Mouse (Mus musculus) embryonic facial prominence, embryonic 14.5 days (tissue): Measurements from ENCODE around the gene Nlrp6. TPM values are rescaled to one million over a fixed set of nuclear protein-coding genes. Genes with fewer than 3 reads are reported as not detected.
A peak's percentile ranks its signal among the peaks of the same experiment; 100 is the strongest.
"Not testable (repeated sequence)": the region's sequence is repeated elsewhere in the genome, so short reads cannot be mapped to it uniquely, and the experiment has no call there.

Experiments
- ATAC-seq: fragments of 200-750 bp; cut with Nextera tagmentation; 2 replicates; pipeline ENCODE4 v1.8.0; 2017; ENCODE audit warnings: low read depth, moderate number of reproducible peaks, moderate TSS enrichment
- DNase-seq: peaks from one replicate; pipeline ENCODE4 v3.0.0-alpha.2; 2015; ENCODE audit warnings: low spot score
- H3K27ac ChIP-seq: fragments of 300-500 bp; sonication (generic); replicated peaks from 2 replicates; pipeline ENCODE4 v1.5.1; 2014; ENCODE audit warnings: low read depth, mild to moderate bottlenecking, low read length, moderate library complexity
- H3K27me3 ChIP-seq: fragments of 300-500 bp; sonication (generic); replicated peaks from 2 replicates; pipeline ENCODE4 v1.6.1; 2014; ENCODE audit warnings: low read length; ENCODE audit not compliant: control insufficient read depth, insufficient read depth
- H3K36me3 ChIP-seq: fragments of 300-500 bp; sonication (generic); 2 replicates; pipeline ENCODE4 v1.6.1; 2014; ENCODE audit warnings: low read length, mixed read lengths; ENCODE audit not compliant: control insufficient read depth, insufficient read depth
- H3K4me1 ChIP-seq: fragments of 300-500 bp; sonication (generic); 2 replicates; pipeline ENCODE4 v1.6.1; 2014; ENCODE audit warnings: antibody characterized with exemption, low read length; ENCODE audit not compliant: control insufficient read depth, insufficient read depth
- H3K4me2 ChIP-seq: fragments of 300-500 bp; sonication (generic); 2 replicates; pipeline ENCODE4 v1.6.1; 2014; ENCODE audit warnings: low read depth, mild to moderate bottlenecking, low read length, moderate library complexity, mixed read lengths
- H3K4me3 ChIP-seq: fragments of 300-500 bp; sonication (generic); 2 replicates; pipeline ENCODE4 v1.5.1; 2014; ENCODE audit warnings: low read depth, mild to moderate bottlenecking, low read length
- H3K9ac ChIP-seq: fragments of 300-500 bp; sonication (generic); 2 replicates; pipeline ENCODE4 v1.6.1; 2014; ENCODE audit warnings: low read depth, mild to moderate bottlenecking, low read length, moderate library complexity, mixed read lengths
- H3K9me3 ChIP-seq: fragments of 300-500 bp; sonication (generic); 2 replicates; pipeline ENCODE4 v1.6.1; 2016; ENCODE audit warnings: low read length; ENCODE audit not compliant: control insufficient read depth
- WGBS: fragments of 180-500 bp; shearing (Covaris S2); extraction: QIAGEN DNeasy Blood & Tissue Kit; methylation state at CpG from one replicate; pipeline ENCODE4 v1.1.7; 2014; 5-methylcytosine and 5-hydroxymethylcytosine counted together
- polyA plus RNA-seq: library from polyadenylated mRNA; unstranded; fragments of >200 nt; fragmentation: Nextera tagmentation; extraction: Ambion mirVana; gene quantifications from 2 replicates; pipeline ENCODE4 v1.2.1, GENCODE M21; 2014

Nlrp6 gene
- polyA plus RNA-seq, 1 experiment from 2014 or later: 0.19 TPM

GRCm38 (mm10) chr7:140890636-140891035 lies 30.1 kb upstream of the Nlrp6 start:
- not testable (repeated sequence) for H3K27me3 ChIP-seq, H3K4me2 ChIP-seq, H3K9ac ChIP-seq, H3K4me1 ChIP-seq, H3K27ac ChIP-seq, H3K9me3 ChIP-seq, DNase-seq, H3K4me3 ChIP-seq, ATAC-seq
- H3K36me3 ChIP-seq: peaks cover 78% of the 10 kb centered on the region
- WGBS: 95% methylated on average over 16 of the region's 16 CpGs

DNA sequence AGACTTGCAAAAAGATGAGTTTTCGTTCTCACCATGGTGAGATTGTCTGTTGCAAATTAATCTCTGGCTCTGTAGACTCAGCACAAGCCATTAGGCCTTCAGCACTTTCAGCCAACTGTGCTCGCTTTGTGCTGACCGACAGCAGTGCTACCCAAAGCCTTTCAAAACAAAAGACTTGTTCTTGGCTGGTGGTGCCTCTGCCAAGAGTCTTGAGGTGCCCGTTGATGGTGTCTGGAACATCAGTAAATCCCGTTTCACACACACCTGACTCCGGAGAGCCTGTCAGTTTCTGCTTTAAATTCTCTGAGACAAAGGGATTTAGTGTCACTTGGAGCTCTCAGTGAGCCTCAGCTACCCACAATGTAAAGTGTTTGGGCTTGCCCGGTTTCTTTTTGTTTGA lies 26.7 kb upstream of the Nlrp6 start:
- 86% methylated on average over 7 of the region's 7 CpGs for WGBS
- H3K27ac ChIP-seq: no peak overlapping the region

GRCm38 (mm10) chr7:140894611-140895010 lies 26.1 kb upstream of the Nlrp6 start:
- Histone ChIP-seq H3K27ac (no peak overlapping the region), H3K9me3 (no peaks in the 10 kb centered on the region), H3K9ac (no peak overlapping the region), H3K27me3 (no peaks in the 10 kb centered on the region), H3K4me1 (no peaks in the 10 kb centered on the region), H3K4me3 (no peak overlapping the region), H3K4me2 (no peak overlapping the region), H3K36me3 (peaks cover 78% of the 10 kb centered on the region)
- no peak for ATAC-seq
- no peak for DNase-seq
- WGBS: 98% methylated on average over 3 of the region's 3 CpGs

More for the DNA sequence above, 26.7 kb upstream of the Nlrp6 start:
- H3K4me3 ChIP-seq: no peak overlapping the region
- H3K4me2 ChIP-seq: no peak overlapping the region
- no peak for DNase-seq
- no peaks in the 10 kb centered on the region for H3K9me3 ChIP-seq
- ATAC-seq: no peak
- H3K36me3 ChIP-seq: peaks cover 79% of the 10 kb centered on the region
- no peak overlapping the region for H3K9ac ChIP-seq
- no peaks in the 10 kb centered on the region for H3K27me3 ChIP-seq
- no peaks in the 10 kb centered on the region for H3K4me1 ChIP-seq

- H3K27ac ChIP-seq: no peak overlapping the region
- no peaks in the 10 kb centered on the region for H3K9me3 ChIP-seq
- H3K4me1 ChIP-seq: no peaks in the 10 kb centered on the region
- ATAC-seq: peak; percentile 53; the same call in 1 of the 2 replicates
- H3K27me3 ChIP-seq: no peaks in the 10 kb centered on the region
- H3K9ac ChIP-seq: no peak overlapping the region
- peak; percentile 26 for DNase-seq
- no peak overlapping the region for H3K4me2 ChIP-seq
- 77% methylated on average over 7 of the region's 7 CpGs for WGBS
- H3K4me3 ChIP-seq: no peak overlapping the region
- peaks cover 59% of the 10 kb centered on the region for H3K36me3 ChIP-seq
Observed at GRCm38 (mm10) chr7:140897863-140898262, 22.8 kb upstream of the Nlrp6 start.

DNA sequence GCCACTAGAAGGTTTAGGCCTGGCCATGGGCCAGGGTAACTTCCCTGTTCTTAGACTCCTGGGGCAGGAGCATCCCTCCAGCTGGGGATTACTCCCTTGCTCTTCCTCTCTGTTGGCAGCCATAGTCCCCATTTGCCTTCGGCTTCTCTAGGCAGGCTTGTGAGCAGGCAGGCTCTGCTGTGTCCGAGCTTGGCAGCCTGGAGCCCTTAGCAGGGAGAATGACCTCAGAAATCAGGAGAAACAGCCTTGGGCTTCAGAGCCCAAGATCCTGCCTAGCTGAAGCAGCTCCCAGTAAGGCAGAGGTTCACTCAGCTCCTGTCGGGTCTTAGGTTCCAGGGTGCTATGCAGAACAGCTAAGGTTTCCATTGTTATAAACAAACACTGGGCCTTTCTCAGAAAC lies 21.6 kb upstream of the Nlrp6 start:
- no peak for DNase-seq
- ATAC-seq: no peak
- Histone ChIP-seq H3K27me3 (no peaks in the 10 kb centered on the region), H3K9ac (no peak overlapping the region), H3K36me3 (peaks cover 48% of the 10 kb centered on the region), H3K4me3 (no peak overlapping the region), H3K4me2 (no peak overlapping the region), H3K27ac (no peak overlapping the region), H3K4me1 (no peaks in the 10 kb centered on the region), H3K9me3 (no peaks in the 10 kb centered on the region)
- WGBS: 85% methylated on average over 3 of the region's 3 CpGs

GRCm38 (mm10) chr7:140900220-140900619 lies 20.5 kb upstream of the Nlrp6 start, which contains the start of gene Cox8b:
Cox8b (minus strand) TSS chr7:140900446.
- 78% methylated on average over 10 of the region's 10 CpGs for WGBS
- Histone ChIP-seq H3K27ac (no peak within 1 kb of the TSS), H3K9ac (no peak within 1 kb of the TSS), H3K4me1 (no peaks in the 10 kb centered on the region), H3K27me3 (no peaks in the 10 kb centered on the region), H3K4me3 (no peak within 1 kb of the TSS), H3K9me3 (no peaks in the 10 kb centered on the region), H3K4me2 (no peak within 1 kb of the TSS), H3K36me3 (peaks cover 39% of the 10 kb centered on the region)
- DNase-seq: no peak
- ATAC-seq: no peak

- no peaks in the 10 kb centered on the region for H3K27me3 ChIP-seq
- H3K4me2 ChIP-seq: no peak overlapping the region
- no peaks in the 10 kb centered on the region for H3K4me1 ChIP-seq
- no peak overlapping the region for H3K4me3 ChIP-seq
- peak overlapping the region; percentile 48 for H3K9ac ChIP-seq
- peaks cover 22% of the 10 kb centered on the region for H3K36me3 ChIP-seq
- WGBS: 55% methylated on average over 15 of the region's 15 CpGs
- no peaks in the 10 kb centered on the region for H3K9me3 ChIP-seq
- ATAC-seq (peak; percentile 59; the same call in 1 of the 2 replicates), DNase-seq (peak; percentile 30)
- no peak overlapping the region for H3K27ac ChIP-seq
Observed at GRCm38 (mm10) chr7:140902036-140902875, 18.4 kb upstream of the Nlrp6 start.

DNA sequence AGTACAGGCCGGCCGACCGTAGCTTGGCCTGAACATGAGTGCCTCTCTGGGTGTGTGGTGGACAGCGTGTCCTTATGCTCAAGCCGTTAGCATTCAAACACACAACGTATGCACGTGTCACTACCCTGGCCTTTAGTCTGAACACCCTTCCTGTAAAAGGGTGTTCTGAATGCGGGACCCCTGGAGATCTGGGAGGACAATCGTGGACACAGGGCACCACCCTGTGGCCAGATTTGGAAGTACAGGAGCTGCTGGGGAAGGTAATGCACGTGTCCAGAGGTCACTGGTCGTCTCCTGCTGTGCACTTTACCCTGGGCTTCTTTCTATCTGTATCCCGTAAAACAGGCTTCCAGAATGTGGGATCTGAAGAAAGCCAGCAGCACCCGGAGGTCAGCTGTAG lies 17.5 kb upstream of the Nlrp6 start:
- H3K27me3 ChIP-seq: no peaks in the 10 kb centered on the region
- no peaks in the 10 kb centered on the region for H3K4me1 ChIP-seq
- H3K27ac ChIP-seq: no peak overlapping the region
- peaks cover 13% of the 10 kb centered on the region for H3K36me3 ChIP-seq
- no peak overlapping the region; the same call in 1 of the 2 replicates for H3K9ac ChIP-seq
- peak; percentile 31 for ATAC-seq
- H3K4me2 ChIP-seq: no peak overlapping the region
- no peaks in the 10 kb centered on the region for H3K9me3 ChIP-seq
- DNase-seq: peak; percentile 60
- H3K4me3 ChIP-seq: no peak overlapping the region
- 19% methylated on average over 13 of the region's 13 CpGs for WGBS

- H3K4me2 ChIP-seq: no peak overlapping the region
- no peak overlapping the region for H3K4me3 ChIP-seq
- no peak overlapping the region for H3K27ac ChIP-seq
- no peaks in the 10 kb centered on the region for H3K4me1 ChIP-seq
- H3K27me3 ChIP-seq: no peaks in the 10 kb centered on the region
- no peak overlapping the region for H3K9ac ChIP-seq
- no peaks in the 10 kb centered on the region for H3K9me3 ChIP-seq
- ATAC-seq (no peak), DNase-seq (no peak)
- 73% methylated on average over 2 of the region's 2 CpGs for WGBS
- no peaks in the 10 kb centered on the region for H3K36me3 ChIP-seq
Observed at GRCm38 (mm10) chr7:140905642-140906081, 15.0 kb upstream of the Nlrp6 start.
